Mouse (Mus musculus) liver, adult 2 months (tissue): ENCODE measurements around the gene Lctl. TPM values are rescaled to one million over a fixed set of nuclear protein-coding genes. Genes with fewer than 3 reads are reported as not detected.
"Not testable (repeated sequence)": the region's sequence is repeated elsewhere in the genome, so short reads cannot be mapped to it uniquely, and the experiment has no call there.

Source experiments
- DNase-seq: peaks from one replicate; pipeline ENCODE4 v3.0.0-alpha.2; 2011; ENCODE audit warnings: low read depth, low spot score; ENCODE audit errors: extremely low read depth
- H3K27ac ChIP-seq: fragments of 200-500 bp; replicated peaks from 2 replicates; pipeline ENCODE4 v1.5.1; 2012; ENCODE audit warnings: low read depth, mild to moderate bottlenecking, control low read depth, inconsistent platforms, low read length; ENCODE audit not compliant: insufficient read depth
- H3K27me3 ChIP-seq: fragments of 200-500 bp; 2 replicates; pipeline ENCODE4 v1.6.1; 2012; ENCODE audit warnings: mild to moderate bottlenecking, moderate library complexity, low read length, inconsistent platforms; ENCODE audit not compliant: control insufficient read depth, insufficient read depth
- H3K36me3 ChIP-seq: fragments of 200-500 bp; 2 replicates; pipeline ENCODE4 v1.6.1; 2012; ENCODE audit warnings: low read length, inconsistent platforms; ENCODE audit not compliant: control insufficient read depth, insufficient read depth
- H3K4me1 ChIP-seq: fragments of 200-500 bp; 2 replicates; pipeline ENCODE4 v1.6.1; 2011; ENCODE audit warnings: low read length; ENCODE audit not compliant: control insufficient read depth, insufficient read depth
- H3K4me3 ChIP-seq: fragments of 200-500 bp; 2 replicates; pipeline ENCODE4 v1.5.1; 2011; ENCODE audit warnings: low read depth, mild to moderate bottlenecking, control low read depth, low read length, moderate library complexity; ENCODE audit not compliant: insufficient read depth
- H3K79me2 ChIP-seq: fragments of 200-500 bp; 2 replicates; pipeline ENCODE4 v1.6.1; 2012; ENCODE audit warnings: inconsistent platforms, mild to moderate bottlenecking, low read length, moderate library complexity; ENCODE audit not compliant: control insufficient read depth, insufficient read depth
- H3K9ac ChIP-seq: fragments of 200-500 bp; 2 replicates; pipeline ENCODE4 v1.6.1; 2012; ENCODE audit warnings: low read depth, mild to moderate bottlenecking, control low read depth, inconsistent platforms, low read length
- CTCF ChIP-seq: fragments of 200-500 bp; IDR thresholded peaks from 2 replicates; pipeline ENCODE4 v1.5.1; 2011; ENCODE audit warnings: low read depth, low read length, control low read depth
- POLR2A ChIP-seq: fragments of 200-500 bp; IDR thresholded peaks from 2 replicates; pipeline ENCODE4 v1.6.1; 2011; ENCODE audit warnings: low read length, control low read depth; ENCODE audit not compliant: insufficient read depth; ENCODE audit errors: extremely low read depth
- WGBS: fragments of 180-500 bp; shearing (Covaris S2); methylation state at CpG from one replicate; pipeline ENCODE4 v1.1.7; 2018; 5-methylcytosine and 5-hydroxymethylcytosine counted together
- polyA plus RNA-seq: library from polyadenylated mRNA; depleted of rRNA; stranded (reverse); fragments of >200 nt; gene quantifications from 2 replicates; pipeline ENCODE4 v1.2.3, GENCODE M21; 2012
- total RNA-seq: library from RNA; depleted of rRNA; stranded (reverse); fragments of >200 nt; gene quantifications from 2 replicates; pipeline ENCODE4 v1.2.3, GENCODE M21; 2014

Lctl gene
- total and polyA plus RNA-seq, 2 experiments: not detected

GRCm38 (mm10) chr9:64173666-64174220 is 56.8 kb downstream of the Lctl start:
- H3K36me3 ChIP-seq: peaks cover 35% of the 10 kb centered on the region
- no peak for TF ChIP-seq CTCF
- TF ChIP-seq POLR2A: no peak

GRCm38 (mm10) chr9:64174341-64174740 is 57.4 kb downstream of the Lctl start:
- no peak overlapping the region for H3K27ac ChIP-seq
- H3K4me3 ChIP-seq: peak overlapping the region; percentile 9; the same call in 1 of the 2 replicates
- DNase-seq: no peak
- no peaks in the 10 kb centered on the region for H3K27me3 ChIP-seq
- no peaks in the 10 kb centered on the region; the same call in 1 of the 2 replicates for H3K79me2 ChIP-seq
- TF ChIP-seq CTCF (no peak), POLR2A (no peak)
- peaks cover 6% of the 10 kb centered on the region for H3K4me1 ChIP-seq
- H3K9ac ChIP-seq: no peak overlapping the region
- H3K36me3 ChIP-seq: peaks cover 35% of the 10 kb centered on the region

More at GRCm38 (mm10) chr9:64173666-64174220, 56.8 kb downstream of the Lctl start:
- Histone ChIP-seq H3K27me3 (no peaks in the 10 kb centered on the region), H3K27ac (peak overlapping the region; percentile 72), H3K4me1 (peaks cover 6% of the 10 kb centered on the region), H3K79me2 (no peaks in the 10 kb centered on the region; the same call in 1 of the 2 replicates), H3K9ac (peak overlapping the region; percentile 79), H3K4me3 (peak overlapping the region; percentile 67)
- DNase-seq: no peak
- 1% methylated on average over 16 of the region's 16 CpGs for WGBS

GRCm38 (mm10) chr9:64174766-64175165 is 57.8 kb downstream of the Lctl start:
- peaks cover 35% of the 10 kb centered on the region for H3K36me3 ChIP-seq
- no peaks in the 10 kb centered on the region for H3K27me3 ChIP-seq
- 21% methylated on average over 8 of the region's 8 CpGs for WGBS
- DNase-seq: no peak
- peaks cover 1% of the 10 kb centered on the region; the same call in 1 of the 2 replicates for H3K79me2 ChIP-seq
- H3K9ac ChIP-seq: no peak overlapping the region
- H3K4me3 ChIP-seq: peak overlapping the region; percentile 15; the same call in 1 of the 2 replicates
- peaks cover 9% of the 10 kb centered on the region for H3K4me1 ChIP-seq
- no peak overlapping the region for H3K27ac ChIP-seq
- no peak for TF ChIP-seq POLR2A

- H3K9ac ChIP-seq: no peak overlapping the region
- H3K27ac ChIP-seq: no peak overlapping the region
- H3K4me3 ChIP-seq: no peak overlapping the region
- H3K27me3 ChIP-seq: no peaks in the 10 kb centered on the region
- WGBS: 71% methylated on average over 11 of the region's 11 CpGs
- TF ChIP-seq CTCF: no peak
- no peak for TF ChIP-seq POLR2A
- DNase-seq: peak; percentile 26
- peaks cover 35% of the 10 kb centered on the region for H3K36me3 ChIP-seq
- H3K79me2 ChIP-seq: peaks cover 4% of the 10 kb centered on the region; the same call in 1 of the 2 replicates
- H3K4me1 ChIP-seq: peaks cover 12% of the 10 kb centered on the region
These were observed 58.4 kb downstream of the Lctl start for GRCm38 (mm10) chr9:64175378-64175777.

GRCm38 (mm10) chr9:64178610-64178973 is 61.6 kb downstream of the Lctl start:
- TF ChIP-seq POLR2A (no peak), CTCF (0 out of 2 replicates have a peak, but pooled peaks have one; percentile 2)
- no peak overlapping the region for H3K27ac ChIP-seq
- 57% methylated on average over 3 of the region's 3 CpGs for WGBS

GRCm38 (mm10) chr9:64178974-64179646 is 62.2 kb downstream of the Lctl start, which contains the start of gene Snapc5:
Snapc5 (plus strand) TSS chr9:64179274.
- peak; percentile 73 for DNase-seq
- peaks cover 12% of the 10 kb centered on the region for H3K4me1 ChIP-seq
- H3K27me3 ChIP-seq: no peaks in the 10 kb centered on the region
- under 1% methylated on average over 35 of the region's 35 CpGs for WGBS
- H3K27ac ChIP-seq: peak within 1 kb of the TSS; percentile 77
- H3K36me3 ChIP-seq: peaks cover 47% of the 10 kb centered on the region
- peak within 1 kb of the TSS; percentile 98 for H3K9ac ChIP-seq
- H3K79me2 ChIP-seq: peaks cover 4% of the 10 kb centered on the region; the same call in 1 of the 2 replicates
- TF ChIP-seq CTCF (peak; percentile 45), POLR2A (0 out of 2 replicates have a peak, but pooled peaks have one; percentile 40)
- H3K4me3 ChIP-seq: peak within 1 kb of the TSS; percentile 100

More at GRCm38 (mm10) chr9:64178610-64178973, 61.6 kb downstream of the Lctl start:
- peaks cover 12% of the 10 kb centered on the region for H3K4me1 ChIP-seq
- DNase-seq: peak; percentile 13
- no peaks in the 10 kb centered on the region for H3K27me3 ChIP-seq
- H3K9ac ChIP-seq: no peak overlapping the region; the same call in 1 of the 2 replicates
- H3K4me3 ChIP-seq: no peak overlapping the region; the same call in 1 of the 2 replicates
- H3K36me3 ChIP-seq: peaks cover 47% of the 10 kb centered on the region
- H3K79me2 ChIP-seq: peaks cover 4% of the 10 kb centered on the region; the same call in 1 of the 2 replicates

- H3K9ac ChIP-seq, DNase-seq, H3K4me3 ChIP-seq, H3K79me2 ChIP-seq, H3K4me1 ChIP-seq, H3K27me3 ChIP-seq, H3K27ac ChIP-seq: not testable (repeated sequence)
- peaks cover 25% of the 10 kb centered on the region for H3K36me3 ChIP-seq
- 92% methylated on average over 5 of the region's 5 CpGs for WGBS
These were observed 66.3 kb downstream of the Lctl start for GRCm38 (mm10) chr9:64183295-64183694.
